Mouse (Mus musculus) megakaryocyte, embryonic 14.5 days (primary cell): Measurements from ENCODE around the gene Nup35.

Experiments
- FLI1 ChIP-seq: IDR thresholded peaks from 2 replicates; pipeline ENCODE4 v1.6.1; 2012; ENCODE audit warnings: low read length, inconsistent platforms, mixed read lengths
- GATA1 ChIP-seq: IDR thresholded peaks from 3 replicates; pipeline ENCODE4 v1.6.1; 2012; ENCODE audit warnings: mixed read lengths, low read length, inconsistent platforms, borderline replicate concordance

DNA sequence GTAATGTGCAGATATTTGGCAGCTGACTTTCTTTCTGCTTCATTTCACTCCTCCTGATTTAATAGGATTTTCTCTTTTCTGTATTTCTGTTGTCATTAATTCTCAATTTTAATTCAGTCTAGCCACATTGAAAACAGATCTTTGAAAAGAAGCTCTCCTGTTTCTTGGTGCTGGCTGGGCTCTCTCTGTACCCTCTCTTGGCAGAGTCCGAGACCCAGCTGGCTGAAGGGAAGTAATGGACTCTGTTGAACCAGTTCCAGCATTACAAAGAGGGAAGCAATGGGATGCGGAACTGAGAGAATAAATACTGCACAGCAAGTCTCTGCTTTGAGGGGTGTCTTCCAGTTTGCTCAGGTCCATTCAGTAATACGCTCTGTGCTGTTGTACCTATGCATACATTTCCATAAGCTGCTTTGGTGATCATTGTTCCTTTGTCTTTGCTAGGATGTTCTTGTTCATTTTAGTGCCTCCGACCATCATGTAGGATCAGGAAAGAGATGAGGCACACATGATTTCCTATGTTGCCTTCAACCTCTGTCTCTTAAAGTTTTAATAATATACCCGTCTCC, 50.4 kb downstream of the Nup35 start:
- TF ChIP-seq GATA1 = no peak
- no peak for TF ChIP-seq FLI1
